Mouse (Mus musculus) MEL (cell line): Measurements from ENCODE around the gene Gtf2a1l. TPM values are rescaled to one million over a fixed set of nuclear protein-coding genes. Genes with fewer than 3 reads are reported as not detected.
A peak's percentile ranks its signal among the peaks of the same experiment; 100 is the strongest.

Source experiments
- DNase-seq: peaks from one replicate; pipeline ENCODE4 v3.0.0; 2011; ENCODE audit warnings: low read depth, low spot score
- H3K27ac ChIP-seq: 2 replicates; pipeline ENCODE4 v1.5.1; 2012; ENCODE audit warnings: low read depth, mild to moderate bottlenecking, control low read depth, low read length, moderate library complexity; ENCODE audit not compliant: control insufficient read depth
- H3K27me3 ChIP-seq, 2 experiments: fragments of 150-350 bp in 1 of 2; sonication (generic) in 1 of 2; 2 replicates each; pipeline ENCODE4 v1.6.1; 2012; ENCODE audit warnings: low read length in 2 of 2, mild to moderate bottlenecking in 2 of 2, improper control_type of control experiment in 1 of 2, moderate library complexity in 1 of 2; ENCODE audit not compliant: insufficient read depth in 2 of 2, control insufficient read depth in 1 of 2
- H3K36me3 ChIP-seq, 2 experiments: 2 replicates each; pipeline ENCODE4 v1.6.1; 2012 to 2014; ENCODE audit warnings: low read length in 2 of 2, improper control_type of control experiment in 1 of 2, inconsistent platforms in 1 of 2, mild to moderate bottlenecking in 1 of 2; ENCODE audit not compliant: insufficient read depth in 2 of 2, control insufficient read depth in 1 of 2
- H3K4me1 ChIP-seq, 2 experiments: fragments of 150-350 bp in 1 of 2; sonication (generic) in 1 of 2; 2 replicates each; pipeline ENCODE4 v1.6.1; 2012; ENCODE audit warnings: low read length in 2 of 2, improper control_type of control experiment in 1 of 2, mild to moderate bottlenecking in 1 of 2; ENCODE audit not compliant: insufficient read depth in 2 of 2, control insufficient read depth in 1 of 2
- H3K4me3 ChIP-seq, 2 experiments: fragments of 150-350 bp in 1 of 2; sonication (generic) in 1 of 2; 2 replicates each; pipeline ENCODE4 v1.5.1; 2012; ENCODE audit warnings: low read depth in 2 of 2, low read length in 2 of 2, mild to moderate bottlenecking in 2 of 2, moderate library complexity in 2 of 2, control low read depth in 1 of 2, improper control_type of control experiment in 1 of 2; ENCODE audit not compliant: control insufficient read depth in 1 of 2, insufficient read depth in 1 of 2
- H3K79me2 ChIP-seq: 2 replicates; pipeline ENCODE4 v1.6.1; 2012; ENCODE audit warnings: mild to moderate bottlenecking, low read length, moderate library complexity; ENCODE audit not compliant: control insufficient read depth, poor library complexity, insufficient read depth
- H3K9ac ChIP-seq: 2 replicates; pipeline ENCODE4 v1.6.1; 2012; ENCODE audit warnings: low read depth, mild to moderate bottlenecking, control low read depth, low read length, moderate library complexity; ENCODE audit not compliant: control insufficient read depth, poor library complexity, severe bottlenecking
- H3K9me3 ChIP-seq: fragments of 150-350 bp; sonication (generic); replicated peaks from 2 replicates; pipeline ENCODE4 v1.6.1; 2012; ENCODE audit warnings: mild to moderate bottlenecking, low read length, improper control_type of control experiment, moderate library complexity; ENCODE audit not compliant: insufficient read depth
- BHLHE40 ChIP-seq: IDR thresholded peaks from 2 replicates; pipeline ENCODE4 v1.6.1; 2012; ENCODE audit warnings: low read depth, mild to moderate bottlenecking, inconsistent platforms, low read length, improper control_type of control experiment, borderline replicate concordance
- CTCF ChIP-seq, 3 experiments: IDR thresholded peaks in 2 of 3; conservative IDR thresholded peaks in 1 of 3; 2 replicates each; pipeline ENCODE4 v1.5.1; 2011 to 2012; ENCODE audit warnings: low read length in 3 of 3, low read depth in 2 of 3, mild to moderate bottlenecking in 2 of 3, improper control_type of control experiment in 1 of 3, inconsistent platforms in 1 of 3, mixed read lengths in 1 of 3, moderate library complexity in 1 of 3; ENCODE audit not compliant: control insufficient read depth in 1 of 3, insufficient read depth in 1 of 3, poor library complexity in 1 of 3, severe bottlenecking in 1 of 3
- ETS1 ChIP-seq: IDR thresholded peaks from 2 replicates; pipeline ENCODE4 v1.6.1; 2012; ENCODE audit warnings: low read depth, mild to moderate bottlenecking, inconsistent platforms, low read length, improper control_type of control experiment, moderate library complexity
- GABPA ChIP-seq: IDR thresholded peaks from 2 replicates; pipeline ENCODE4 v1.6.1; 2012; ENCODE audit warnings: low read depth, mild to moderate bottlenecking, inconsistent platforms, low read length, improper control_type of control experiment, moderate library complexity
- MAFK ChIP-seq: IDR thresholded peaks from 2 replicates; pipeline ENCODE4 v1.6.1; 2011; ENCODE audit warnings: low read depth, mild to moderate bottlenecking, low read length, improper control_type of control experiment, borderline replicate concordance
- MEF2A ChIP-seq: IDR thresholded peaks from 2 replicates; pipeline ENCODE4 v1.6.1; 2014; ENCODE audit warnings: low read depth, mild to moderate bottlenecking, inconsistent platforms, low read length, improper control_type of control experiment; ENCODE audit not compliant: poor library complexity, insufficient replicate concordance, severe bottlenecking; ENCODE audit errors: extremely low read depth
- MYB ChIP-seq: IDR thresholded peaks from 2 replicates; pipeline ENCODE4 v1.6.1; 2011; ENCODE audit warnings: mild to moderate bottlenecking, low read depth, low read length, improper control_type of control experiment
- NELFE ChIP-seq: IDR thresholded peaks from 2 replicates; pipeline ENCODE4 v1.6.1; 2011; ENCODE audit warnings: low read depth, low read length, improper control_type of control experiment
- NRF1 ChIP-seq: IDR thresholded peaks from 2 replicates; pipeline ENCODE4 v1.6.1; 2014; ENCODE audit warnings: low read depth, mild to moderate bottlenecking, inconsistent platforms, low read length, improper control_type of control experiment, moderate library complexity; ENCODE audit not compliant: poor library complexity, insufficient read depth, severe bottlenecking
- POLR2A ChIP-seq, 2 experiments: IDR thresholded peaks; 2 replicates each; pipeline ENCODE4 v1.6.1; 2011 to 2012; ENCODE audit warnings: low read length in 2 of 2, mild to moderate bottlenecking in 2 of 2, control low read depth in 1 of 2, improper control_type of control experiment in 1 of 2, low read depth in 1 of 2, moderate library complexity in 1 of 2; ENCODE audit not compliant: control insufficient read depth in 1 of 2, insufficient read depth in 1 of 2, poor library complexity in 1 of 2
- RAD21 ChIP-seq: IDR thresholded peaks from 2 replicates; pipeline ENCODE4 v1.6.1; 2011; ENCODE audit warnings: mild to moderate bottlenecking, low read depth, low read length, improper control_type of control experiment
- RCOR1 ChIP-seq: IDR thresholded peaks from 2 replicates; pipeline ENCODE4 v1.6.1; 2012; ENCODE audit warnings: low read depth, mild to moderate bottlenecking, inconsistent platforms, low read length, improper control_type of control experiment
- SIN3A ChIP-seq: IDR thresholded peaks from 2 replicates; pipeline ENCODE4 v1.6.1; 2012; ENCODE audit warnings: low read length, improper control_type of control experiment, inconsistent platforms
- TAL1 ChIP-seq: IDR thresholded peaks from 2 replicates; pipeline ENCODE4 v1.6.1; 2012; ENCODE audit warnings: mild to moderate bottlenecking, inconsistent platforms, low read length, moderate library complexity, mixed read lengths
- TBP ChIP-seq: IDR thresholded peaks from 2 replicates; pipeline ENCODE4 v1.8.0; 2011; ENCODE audit warnings: low read depth, low read length, improper control_type of control experiment
- TCF12 ChIP-seq: IDR thresholded peaks from 2 replicates; pipeline ENCODE4 v1.6.1; 2014; ENCODE audit warnings: low read depth, mild to moderate bottlenecking, inconsistent platforms, low read length, improper control_type of control experiment, moderate library complexity
- USF2 ChIP-seq, 2 experiments: IDR thresholded peaks; 2 replicates each; pipeline ENCODE4 v1.6.1; 2011 to 2012; ENCODE audit warnings: improper control_type of control experiment in 2 of 2, low read length in 2 of 2, borderline replicate concordance in 1 of 2, inconsistent platforms in 1 of 2, low read depth in 1 of 2, mild to moderate bottlenecking in 1 of 2; ENCODE audit not compliant: insufficient read depth in 1 of 2
- ZC3H11A ChIP-seq: IDR thresholded peaks from 2 replicates; pipeline ENCODE4 v1.6.1; 2012; ENCODE audit warnings: low read depth, mild to moderate bottlenecking, inconsistent platforms, low read length, improper control_type of control experiment
- polyA plus RNA-seq, 2 experiments: library from polyadenylated mRNA; stranded (reverse) in 1 of 2; unstranded in 1 of 2; fragments of >175 nt in 1 of 2; fragments of >200 nt in 1 of 2; gene quantifications; 2 replicates each; pipeline versions ENCODE4 v1.2.1 to v1.2.4; 2012; ENCODE audit warnings: low replicate concordance in 2 of 2, low read depth in 1 of 2; ENCODE audit not compliant: insufficient read length in 2 of 2, insufficient read depth in 1 of 2, missing spikeins in 1 of 2
- total RNA-seq: library from RNA; depleted of rRNA; stranded (reverse); fragments of 300-350 nt; gene quantifications from 2 replicates; pipeline ENCODE4 v1.2.3, GENCODE M21; 2012

Gtf2a1l gene
- total and polyA plus RNA-seq, 3 experiments = not detected

- no peaks in the 10 kb centered on the region for H3K27me3 ChIP-seq
- H3K27ac ChIP-seq = no peak overlapping the region
- no peak overlapping the region for H3K9ac ChIP-seq
- no peaks in the 10 kb centered on the region for H3K36me3 ChIP-seq
- H3K4me1 ChIP-seq = peaks cover 0 to 2% of the 10 kb centered on the region in 2 experiments; a peak in 1 of 4 replicates
- no peak overlapping the region for H3K4me3 ChIP-seq
- H3K79me2 ChIP-seq = no peaks in the 10 kb centered on the region
- no peak for TF ChIP-seq BHLHE40
- TF ChIP-seq POLR2A (IDR thresholded peaks at IDR 0.05; ENCODE audit: control insufficient read depth in 1 of 2, insufficient read depth in 1 of 2, low read depth in 1 of 2, low read length in 2 of 2, poor library complexity in 1 of 2) = no peak
- no peak for TF ChIP-seq RCOR1
- no peak for TF ChIP-seq NELFE
- no peak for TF ChIP-seq ETS1
- no peak for TF ChIP-seq CTCF (IDR thresholded peaks at IDR 0.05 in 2 of 3, conservative IDR thresholded peaks at IDR 0.05 in 1 of 3; ENCODE audit: control insufficient read depth in 1 of 3, insufficient read depth in 1 of 3, low read depth in 2 of 3, low read length in 3 of 3, poor library complexity in 1 of 3, severe bottlenecking in 1 of 3)
- TF ChIP-seq TBP = no peak
- no peak for TF ChIP-seq MEF2A
- TF ChIP-seq ZC3H11A = no peak
- no peak for TF ChIP-seq GABPA
- no peak for TF ChIP-seq MYB
- TF ChIP-seq TCF12 = no peak
- TF ChIP-seq MAFK = no peak
- TF ChIP-seq SIN3A = no peak
- TF ChIP-seq RAD21 = no peak
- TF ChIP-seq USF2 (IDR thresholded peaks at IDR 0.05; ENCODE audit: borderline replicate concordance in 1 of 2, insufficient read depth in 1 of 2, low read depth in 1 of 2, low read length in 2 of 2) = no peak
- TF ChIP-seq, all 39 proteins: peak for 0
- DNase-seq = no peak
- H3K9me3 ChIP-seq = no peaks in the 10 kb centered on the region
Measured at GRCm38 (mm10) chr17:88669921-88670320, 1.5 kb downstream of the Gtf2a1l start.

- no peak for TF ChIP-seq NRF1
- no peak for TF ChIP-seq TAL1
- no peak for TF ChIP-seq RCOR1
- Histone ChIP-seq H3K4me3 (peak overlapping the region; percentile 29 to 33; a peak in 3 of 4 replicates), H3K36me3 (no peaks in the 10 kb centered on the region), H3K4me1 (peaks cover 0 to 2% of the 10 kb centered on the region in 2 experiments; a peak in 1 of 4 replicates), H3K9me3 (no peaks in the 10 kb centered on the region), H3K9ac (no peak overlapping the region), H3K27ac (no peak overlapping the region), H3K27me3 (no peaks in the 10 kb centered on the region), H3K79me2 (no peaks in the 10 kb centered on the region)
- DNase-seq = no peak
Measured at GRCm38 (mm10) chr17:88670800-88671199, 2.3 kb downstream of the Gtf2a1l start.
